In genomic region chr11:79624801-79625302, GRCm38 (mm10) we compare ENCODE assay signal across 8 mouse cellular contexts. TPM values are rescaled to one million over a fixed set of nuclear protein-coding genes. Genes with fewer than 3 reads are reported as not detected.
DNase-seq lines count a peak whose midpoint lies in the region; ATAC-seq and TF ChIP-seq lines count a peak whose summit lies in the region.

No protein-coding gene starts in this region.

- peak; percentile 73 for DNase-seq in 416B (ENCODE audit: low read depth)
- DNase-seq in MEL (ENCODE audit: low read depth, low spot score), result peak; percentile 79
- peak; percentile 88 for DNase-seq in cerebellum, adult 9-10 months
- DNase-seq in frontal cortex, postnatal 36 days (ENCODE audit: low spot score in 2 of 2), result peak; percentile 59 to 74
- peak; percentile 81 for DNase-seq in kidney, adult 9 months
- peak; percentile 70 for DNase-seq in liver, postnatal 0 days
- DNase-seq in retina, adult 2 months (ENCODE audit: low read depth, low spot score), result peak; percentile 47
- DNase-seq in thymus, postnatal 4 days, result peak; percentile 81

- TF ChIP-seq POLR2A in MEL (IDR thresholded peaks at IDR 0.05; ENCODE audit: control insufficient read depth in 1 of 2, insufficient read depth in 1 of 2, low read depth in 1 of 2, low read length in 2 of 2, poor library complexity in 1 of 2), result no peak

- TF ChIP-seq EP300 in MEL (IDR thresholded peaks at IDR 0.05; ENCODE audit: low read depth in 1 of 2, low read length in 2 of 2), result no peak
- no peak for TF ChIP-seq EP300 in liver, postnatal 0 days (IDR thresholded peaks at IDR 0.05; ENCODE audit: low read depth)

- peaks cover 0 to 10% of the 10 kb centered on the region in 2 experiments; a peak in 2 of 4 replicates for H3K4me1 ChIP-seq in MEL (ENCODE audit: control insufficient read depth in 1 of 2, insufficient read depth in 2 of 2, low read length in 2 of 2)
- no peaks in the 10 kb centered on the region for H3K4me1 ChIP-seq in liver, postnatal 0 days (ENCODE audit: insufficient read depth)

- H3K9ac ChIP-seq in MEL (ENCODE audit: control insufficient read depth, low read depth, low read length, poor library complexity, severe bottlenecking), result no peak overlapping the region
- H3K9ac ChIP-seq in liver, postnatal 0 days (replicated peaks), result no peak overlapping the region

- 20% methylated on average over 4 of the region's 4 CpGs for WGBS in liver, postnatal 0 days (ENCODE audit: insufficient replicate concordance)

- TF ChIP-seq RAD21 in MEL (IDR thresholded peaks at IDR 0.05; ENCODE audit: low read depth, low read length), result peak; percentile 78

- no peak overlapping the region for H3K27ac ChIP-seq in MEL (ENCODE audit: control insufficient read depth, low read depth, low read length)
- H3K27ac ChIP-seq in liver, postnatal 0 days (ENCODE audit: low read depth), result no peak overlapping the region

- peak; percentile 72 to 93 (median 88) for TF ChIP-seq CTCF in MEL (IDR thresholded peaks at IDR 0.05 in 2 of 3, conservative IDR thresholded peaks at IDR 0.05 in 1 of 3; ENCODE audit: control insufficient read depth in 1 of 3, insufficient read depth in 1 of 3, low read depth in 2 of 3, low read length in 3 of 3, poor library complexity in 1 of 3, severe bottlenecking in 1 of 3)
- TF ChIP-seq CTCF in liver, postnatal 0 days (IDR thresholded peaks at IDR 0.05; ENCODE audit: low read depth), result peak; percentile 85

- peaks cover 0 to 11% of the 10 kb centered on the region in 2 experiments; a peak in 2 of 4 replicates for H3K36me3 ChIP-seq in MEL (ENCODE audit: control insufficient read depth in 1 of 2, insufficient read depth in 2 of 2, low read length in 2 of 2)
- no peaks in the 10 kb centered on the region for H3K36me3 ChIP-seq in liver, postnatal 0 days (replicated peaks; ENCODE audit: insufficient read depth, low read length)

- H3K4me3 ChIP-seq in MEL (ENCODE audit: control insufficient read depth in 1 of 2, insufficient read depth in 1 of 2, low read depth in 2 of 2, low read length in 2 of 2), result no peak overlapping the region
- H3K4me3 ChIP-seq in liver, postnatal 0 days (ENCODE audit: low read depth, low read length), result no peak overlapping the region

- H3K4me2 ChIP-seq in liver, postnatal 0 days (ENCODE audit: low read depth, low read length), result no peak overlapping the region

- peak; percentile 51; the same call in 1 of the 2 replicates for ATAC-seq in liver, postnatal 0 days

- H3K79me2 ChIP-seq in MEL (ENCODE audit: control insufficient read depth, insufficient read depth, low read length, poor library complexity), result peaks cover 8% of the 10 kb centered on the region

- H3K9me3 ChIP-seq in MEL (replicated peaks; ENCODE audit: insufficient read depth, low read length), result no peaks in the 10 kb centered on the region
- no peaks in the 10 kb centered on the region for H3K9me3 ChIP-seq in liver, postnatal 0 days (ENCODE audit: low read length)

- no peaks in the 10 kb centered on the region for H3K27me3 ChIP-seq in MEL (ENCODE audit: control insufficient read depth in 1 of 2, insufficient read depth in 2 of 2, low read length in 2 of 2)
- H3K27me3 ChIP-seq in liver, postnatal 0 days (ENCODE audit: insufficient read depth, low read length), result no peaks in the 10 kb centered on the region

TF ChIP-seq in MEL, 35 proteins besides CTCF, POLR2A, EP300 and RAD21:
- TF ChIP-seq MAZ (IDR thresholded peaks at IDR 0.05; ENCODE audit: low read depth, low read length) (peak; percentile 83; the same call in 1 of the 2 replicates), HCFC1 (IDR thresholded peaks at IDR 0.05; ENCODE audit: low read depth, low read length) (0 out of 2 replicates have a peak, but pooled peaks have one; percentile 10), MEF2A (IDR thresholded peaks at IDR 0.05; ENCODE audit: extremely low read depth, insufficient replicate concordance, low read depth, low read length, poor library complexity, severe bottlenecking) (no peak), SMC3 (IDR thresholded peaks at IDR 0.05; ENCODE audit: low read depth, low read length) (peak; percentile 76), TAL1 (IDR thresholded peaks at IDR 0.05; ENCODE audit: low read length) (no peak), ZNF384 (IDR thresholded peaks at IDR 0.05; ENCODE audit: low read depth, low read length) (no peak), ZC3H11A (IDR thresholded peaks at IDR 0.05; ENCODE audit: low read depth, low read length) (peak; percentile 62)

RNA-seq across cellular contexts. Expression of gene Rab11fip4, which starts 33.8 kb away (rescaled TPM):
- under 0.01 TPM in 1 of 2 replicates, not detected in the other for total RNA-seq in MEL (2012; rRNA removed)
- under 1 TPM in 1 of 2 experiments, not detected in 1; 0.03 TPM for polyA plus RNA-seq in MEL (2012; ENCODE audit: insufficient read depth in 1 of 2, insufficient read length in 2 of 2, low read depth in 1 of 2, low replicate concordance in 2 of 2, missing spikeins in 1 of 2)
- polyA plus RNA-seq in liver, postnatal 0 days (2015; fragmentation: Nextera tagmentation; extraction: Ambion mirVana), result 1.1 and 1.2 TPM in 2 replicates
